Mouse (Mus musculus) spleen, postnatal 4 days (tissue): ENCODE results near the gene Rmi2.

Experiments
- DNase-seq, 2 experiments: peaks; one replicate each; pipeline ENCODE4 v3.0.0; 2022; ENCODE audit warnings: low spot score in 2 of 2

Gene Rmi2

GRCm38 (mm10) chr16:10865592-10865987, 30.7 kb downstream of the Rmi2 start:
- no peak for DNase-seq

DNA sequence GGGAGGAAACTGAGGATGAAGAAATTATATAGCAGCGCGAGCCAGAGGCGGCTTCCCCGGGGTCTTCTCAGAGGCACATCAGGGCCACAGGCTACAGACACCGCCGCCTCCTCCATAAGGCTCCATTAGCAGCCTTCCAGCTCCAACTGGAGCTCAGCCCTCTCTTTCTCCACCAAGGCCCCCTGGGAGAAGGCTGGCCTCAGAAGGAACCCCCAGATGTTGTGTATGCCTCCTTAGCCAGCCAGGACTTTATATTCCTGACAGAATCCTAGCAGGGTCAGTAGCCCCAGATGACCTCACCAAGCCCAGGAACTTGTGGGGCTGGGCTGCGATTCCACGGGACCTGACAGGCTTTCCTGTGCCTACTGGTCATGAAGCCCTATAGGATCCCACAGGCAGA, 32.0 kb downstream of the Rmi2 start:
- no peak for DNase-seq

GRCm38 (mm10) chr16:10867501-10867900, 32.6 kb downstream of the Rmi2 start:
- no peak for DNase-seq

DNA sequence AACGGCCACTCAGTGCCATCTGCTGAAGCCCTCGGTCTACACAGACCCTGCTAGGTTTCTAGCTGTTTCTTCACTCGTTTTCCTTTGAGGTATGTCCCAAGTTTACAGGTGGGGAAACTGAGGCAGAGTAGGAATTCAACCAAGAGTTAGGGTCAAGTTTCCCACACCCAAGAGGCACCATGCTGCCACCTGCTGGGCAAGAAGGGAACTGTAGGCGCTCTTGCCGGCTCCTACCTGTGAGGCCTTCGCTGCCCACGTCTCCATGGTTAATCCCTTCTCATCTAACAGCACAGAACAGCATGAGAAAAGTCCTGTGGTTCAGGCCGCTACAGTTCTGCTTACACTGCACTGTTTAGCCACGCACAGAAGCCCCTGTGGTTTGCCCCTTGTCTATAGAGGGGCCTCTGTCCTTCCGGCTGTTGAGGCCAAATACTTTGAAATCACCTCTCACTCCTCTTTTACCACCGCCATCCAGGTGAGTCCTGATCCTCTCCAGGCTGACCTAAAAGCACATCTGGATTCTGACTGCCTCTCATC, 33.1 kb downstream of the Rmi2 start:
- peak; percentile 52 to 88 for DNase-seq

DNA sequence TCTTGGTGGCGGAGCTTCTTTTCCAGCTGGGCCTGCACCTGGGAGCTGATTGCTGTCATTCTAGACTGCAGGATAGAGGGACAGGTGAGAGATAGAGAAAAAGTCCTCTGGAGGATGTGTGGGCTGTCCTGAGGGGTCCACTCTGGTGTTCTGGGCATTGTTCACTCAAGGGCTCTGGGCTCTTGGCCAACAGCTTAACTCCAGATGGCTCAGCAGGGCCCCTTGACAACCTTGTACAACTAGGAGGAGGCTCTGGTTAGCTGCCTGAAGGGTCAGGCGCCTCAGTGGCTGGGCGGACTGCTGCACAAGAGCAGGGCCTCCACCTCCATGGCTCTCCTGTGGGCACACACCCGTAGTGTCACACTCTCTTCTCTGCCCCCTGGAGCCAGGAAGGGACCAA, 36.1 kb downstream of the Rmi2 start:
- no peak for DNase-seq

DNA sequence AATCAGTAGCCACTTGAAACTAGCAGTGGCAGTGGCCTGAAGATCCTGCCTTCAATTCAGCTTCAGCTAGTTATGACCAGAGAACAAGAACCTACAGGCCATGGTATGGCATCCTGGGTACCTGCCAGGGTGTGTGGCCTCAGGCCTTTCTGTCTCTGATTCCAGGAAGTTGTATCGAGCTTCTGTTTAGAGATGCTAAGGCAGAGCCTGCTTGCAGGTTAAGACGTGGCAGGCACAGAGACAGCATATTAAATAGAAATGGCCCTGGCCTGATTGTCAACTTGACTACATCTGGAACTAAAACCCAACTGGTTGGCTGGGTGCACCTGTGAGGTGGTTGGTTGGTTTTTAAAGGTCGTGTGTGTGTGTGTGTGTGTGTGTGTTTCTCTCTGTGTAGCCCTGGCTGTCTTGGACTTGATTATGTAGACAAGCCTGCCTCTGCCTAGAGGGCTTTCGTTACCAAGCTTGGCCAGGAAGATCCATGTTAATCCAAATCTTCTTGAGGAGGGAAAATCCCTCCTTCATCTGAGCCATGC, 38.0 kb downstream of the Rmi2 start:
- no peak for DNase-seq

GRCm38 (mm10) chr16:10873654-10874053, 38.8 kb downstream of the Rmi2 start:
- peak; percentile 80 to 94 for DNase-seq

- DNase-seq: no peak
These were observed 43.4 kb downstream of the Rmi2 start for GRCm38 (mm10) chr16:10878227-10878626.

DNA sequence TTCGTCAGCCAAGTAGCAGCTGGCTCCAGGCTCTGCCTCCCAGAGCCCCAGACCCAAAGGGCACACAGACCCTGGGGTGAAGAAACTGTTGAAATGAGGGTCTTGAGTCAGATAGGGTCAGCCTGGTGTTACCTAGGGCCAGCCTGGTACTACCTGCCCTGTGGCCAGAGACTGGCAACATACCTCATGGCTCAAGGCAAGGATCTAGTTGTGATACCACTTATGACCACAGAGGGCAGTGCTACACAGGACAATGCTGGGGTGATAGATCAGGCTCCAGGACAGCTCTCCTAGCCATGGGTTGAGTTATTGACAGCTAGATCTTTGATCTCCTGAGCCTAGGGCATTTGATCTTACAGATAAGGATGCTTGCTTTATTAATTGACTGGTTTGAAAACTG, 44.6 kb downstream of the Rmi2 start:
- peak; percentile 63 to 83 for DNase-seq

DNA sequence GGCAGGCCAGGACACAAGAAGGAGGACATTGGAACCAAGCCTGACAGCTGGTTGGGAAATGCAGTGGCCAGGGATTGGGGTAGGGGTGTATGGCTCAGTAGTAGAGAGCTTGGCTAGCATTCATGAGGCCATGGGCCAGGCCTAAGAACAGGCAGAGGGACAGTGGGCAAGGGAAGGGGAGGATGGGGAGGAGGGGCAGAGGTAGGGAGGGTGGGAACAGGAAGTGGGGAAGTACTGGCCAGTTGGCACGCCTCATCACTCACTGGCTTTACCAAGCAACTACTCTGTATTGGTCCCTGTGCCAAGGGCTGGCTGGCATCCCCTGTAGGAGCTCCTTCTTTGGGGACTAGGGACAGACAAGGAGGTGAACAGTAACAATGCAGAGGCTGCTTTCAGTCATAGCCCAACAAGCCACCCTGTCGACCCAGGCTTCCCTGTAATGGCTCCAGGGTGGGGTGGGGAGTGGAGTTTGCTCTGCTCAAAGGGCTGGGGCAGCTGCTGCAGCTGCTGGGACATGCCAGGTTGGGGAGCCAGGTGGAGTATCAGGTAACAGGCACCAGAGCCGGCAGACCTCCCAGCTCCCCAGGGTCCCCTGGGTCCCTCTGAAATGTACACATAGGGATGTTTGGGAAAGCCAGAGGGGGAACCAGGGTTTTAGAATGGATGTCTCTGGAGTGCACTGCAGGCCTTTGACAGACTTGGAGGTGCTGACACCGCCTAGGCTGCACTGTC, 46.5 kb downstream of the Rmi2 start:
- no peak for DNase-seq

DNA sequence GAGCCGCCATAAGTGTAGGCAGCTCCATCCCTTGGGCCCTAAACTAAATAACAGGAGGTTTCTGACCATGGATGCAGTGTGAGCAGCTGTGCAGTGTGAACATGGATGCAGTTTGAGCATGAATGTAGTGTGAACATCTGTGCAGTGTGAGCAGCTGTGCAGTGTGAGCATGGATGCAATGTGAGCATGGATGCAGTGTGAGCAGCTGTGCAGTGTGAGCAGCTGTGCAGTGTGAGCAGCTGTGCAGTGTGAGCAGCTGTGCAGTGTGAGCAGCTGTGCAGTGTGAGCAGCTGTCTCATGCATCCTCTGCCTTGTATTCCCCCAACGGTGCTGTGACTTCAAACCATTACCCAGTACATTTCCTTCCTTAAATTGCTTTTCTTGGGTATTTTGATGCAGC, 52.6 kb downstream of the Rmi2 start:
- no peak for DNase-seq

DNA sequence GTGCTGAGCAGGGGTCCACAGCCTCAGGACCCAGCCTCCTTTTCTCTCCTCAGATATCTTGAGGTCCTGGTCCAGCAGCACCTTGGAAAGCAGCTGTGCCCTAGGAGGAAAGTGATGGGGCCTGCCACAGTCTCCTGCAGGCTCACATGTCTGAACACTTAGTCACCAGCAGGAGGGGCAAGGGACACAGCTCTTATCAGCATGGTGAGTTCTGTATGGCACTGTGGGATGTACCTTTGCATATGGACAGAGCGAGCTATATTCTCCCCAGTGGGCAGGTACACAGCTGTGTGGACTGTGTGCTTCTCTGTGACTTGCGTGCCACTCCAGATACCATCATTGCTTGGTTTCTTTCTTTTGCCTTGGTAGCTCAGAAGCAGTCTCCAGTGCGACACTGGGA, 55.5 kb downstream of the Rmi2 start:
- no peak for DNase-seq

GRCm38 (mm10) chr16:10893161-10893560, 58.3 kb downstream of the Rmi2 start:
- DNase-seq: no peak

GRCm38 (mm10) chr16:10895906-10896305, 61.0 kb downstream of the Rmi2 start:
- no peak for DNase-seq

- no peak for DNase-seq
These were observed 62.5 kb downstream of the Rmi2 start for GRCm38 (mm10) chr16:10897372-10897771.

GRCm38 (mm10) chr16:10900736-10901135, 65.9 kb downstream of the Rmi2 start:
- no peak for DNase-seq

- no peak for DNase-seq
These were observed 67.1 kb downstream of the Rmi2 start for GRCm38 (mm10) chr16:10901956-10902355.

DNA sequence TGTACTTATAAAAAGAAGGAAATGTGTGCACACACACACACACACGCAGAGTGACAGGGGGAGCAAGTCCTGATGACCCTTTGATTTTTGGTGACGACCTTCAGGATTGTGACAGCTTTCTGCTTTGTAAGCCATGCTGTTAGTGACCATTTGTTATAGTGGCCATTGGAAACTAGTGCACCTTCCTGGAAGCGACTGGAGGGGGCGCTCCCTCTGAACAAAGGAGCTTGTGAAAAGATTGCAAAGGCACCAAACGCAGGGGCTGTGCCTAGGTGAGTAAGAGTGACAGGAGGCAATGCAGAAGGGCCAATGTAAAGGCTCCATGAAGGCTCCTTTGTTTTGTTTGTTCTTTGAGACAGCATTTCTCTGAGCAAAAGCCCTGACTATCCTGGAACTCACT, 68.0 kb downstream of the Rmi2 start:
- no peak for DNase-seq

DNA sequence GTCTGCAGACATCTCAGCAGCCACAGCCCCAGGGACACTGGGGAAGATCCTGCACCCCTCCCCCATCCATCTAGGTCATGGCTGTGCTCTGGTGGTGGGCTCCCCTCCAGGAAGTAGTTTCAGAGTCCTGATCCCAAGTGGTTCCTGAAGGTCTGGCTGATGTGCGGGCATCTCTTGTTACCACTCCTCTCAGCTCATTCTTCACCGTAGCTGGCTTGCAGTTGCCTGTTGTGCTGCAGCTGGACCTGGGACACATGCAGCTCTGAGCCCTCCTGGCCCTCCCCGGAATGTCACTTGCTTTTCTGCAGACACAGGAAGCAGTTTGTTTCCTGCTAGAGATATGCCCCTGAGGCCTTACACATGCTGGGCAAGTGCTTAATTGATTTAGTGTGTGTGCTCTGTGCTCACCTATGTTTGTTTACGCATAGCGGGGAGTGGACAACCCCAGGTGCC, 70.8 kb downstream of the Rmi2 start:
- no peak for DNase-seq

GRCm38 (mm10) chr16:10910541-10910940, 75.7 kb downstream of the Rmi2 start:
- DNase-seq: no peak

- DNase-seq: no peak
These were observed 76.2 kb downstream of the Rmi2 start for GRCm38 (mm10) chr16:10911061-10911460.

DNA sequence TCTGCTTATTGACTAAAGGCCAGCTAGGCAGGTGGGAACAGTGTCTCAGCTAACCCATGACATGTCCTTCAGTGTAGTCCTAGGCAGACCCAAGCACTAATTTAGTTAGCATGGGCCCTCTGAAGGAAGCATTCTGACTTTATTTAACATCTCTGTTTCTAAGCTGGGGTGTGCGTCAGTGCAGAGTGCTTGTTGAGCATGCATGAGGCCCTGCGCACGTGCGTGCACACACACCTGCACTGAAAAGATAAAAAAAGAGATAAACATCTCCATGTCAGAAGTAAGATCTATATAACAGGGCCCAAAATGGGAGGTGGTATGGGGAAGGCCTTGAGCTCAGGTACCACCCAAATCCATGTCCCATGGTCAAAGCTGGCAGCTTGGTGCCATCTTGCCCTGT, 80.2 kb downstream of the Rmi2 start:
- DNase-seq: no peak

GRCm38 (mm10) chr16:10916271-10916670, 81.4 kb downstream of the Rmi2 start:
- no peak for DNase-seq

GRCm38 (mm10) chr16:10919856-10920255, 85.0 kb downstream of the Rmi2 start:
- no peak for DNase-seq
